Mouse (Mus musculus) CH12.LX (cell line): ENCODE data around the gene Olfr1259. TPM values are rescaled to one million over a fixed set of nuclear protein-coding genes. Genes with fewer than 3 reads are reported as not detected.
"Not testable (repeated sequence)": the region's sequence is repeated elsewhere in the genome, so short reads cannot be mapped to it uniquely, and the experiment has no call there.

Experiments
- DNase-seq: peaks from one replicate; pipeline ENCODE4 v3.0.0-alpha.2; 2013; ENCODE audit errors: extremely low read depth
- H3K27ac ChIP-seq: 2 replicates; pipeline ENCODE4 v1.5.1; 2012; ENCODE audit warnings: low read depth, mild to moderate bottlenecking, control low read depth, moderate library complexity; ENCODE audit not compliant: insufficient read depth
- H3K27me3 ChIP-seq: replicated peaks from 2 replicates; pipeline ENCODE3; 2012; ENCODE audit warnings: inconsistent platforms
- H3K36me3 ChIP-seq, 2 experiments: replicated peaks in 1 of 2; 2 replicates each; pipeline versions ENCODE3 to v1.6.1; 2012; ENCODE audit warnings: inconsistent platforms in 1 of 2, low read length in 1 of 2, mild to moderate bottlenecking in 1 of 2, mixed read lengths in 1 of 2, moderate library complexity in 1 of 2; ENCODE audit not compliant: control insufficient read depth in 1 of 2, insufficient read depth in 1 of 2
- H3K4me1 ChIP-seq, 2 experiments: 2 replicates each; pipeline ENCODE4 v1.6.1; 2012; ENCODE audit warnings: inconsistent platforms in 1 of 2, moderate library complexity in 1 of 2; ENCODE audit not compliant: insufficient read depth in 2 of 2, control insufficient read depth in 1 of 2
- H3K4me2 ChIP-seq: 2 replicates; pipeline ENCODE4 v1.6.1; 2012; ENCODE audit warnings: low read depth, mild to moderate bottlenecking, control low read depth; ENCODE audit not compliant: poor library complexity, insufficient read depth, severe bottlenecking
- H3K4me3 ChIP-seq, 3 experiments: fragments of 150-350 bp in 1 of 3; sonication (generic) in 1 of 3; replicated peaks in 1 of 3; 2 replicates each; pipeline versions ENCODE3 to v1.5.1; 2011 to 2012; ENCODE audit warnings: low read depth in 2 of 3, low read length in 2 of 3, mild to moderate bottlenecking in 2 of 3, moderate library complexity in 2 of 3, control low read depth in 1 of 3, improper control_type of control experiment in 1 of 3, inconsistent platforms in 1 of 3, mixed read lengths in 1 of 3; ENCODE audit not compliant: poor library complexity in 1 of 3
- H3K79me2 ChIP-seq: replicated peaks from 2 replicates; pipeline ENCODE4 v1.6.1; 2012; ENCODE audit warnings: mild to moderate bottlenecking, moderate library complexity; ENCODE audit not compliant: control insufficient read depth, poor library complexity, insufficient read depth, severe bottlenecking; ENCODE audit errors: extremely low read depth
- H3K9ac ChIP-seq: 2 replicates; pipeline ENCODE4 v1.6.1; 2012; ENCODE audit warnings: low read depth, mild to moderate bottlenecking, control low read depth, moderate library complexity; ENCODE audit not compliant: insufficient read depth
- H3K9me3 ChIP-seq: replicated peaks from 2 replicates; pipeline ENCODE3; 2012; ENCODE audit warnings: low read length, inconsistent platforms, mixed read lengths
- dilution Hi-C: fragments of 300-500 bp; cut with MboI; formaldehyde crosslinking; loops from 2 replicates; pipeline ENCODE4 v1.14.3; 2020; ENCODE audit warnings: low sequenced_read_pairs; ENCODE audit not compliant: extremely low pct_unique_long_range_greater_than_20kb, extremely low pct_ligation_motif_present
- in situ Hi-C: fragments of 300-500 bp; cut with MboI; formaldehyde crosslinking; loops from 3 replicates; pipeline ENCODE4 v1.14.3; 2019; ENCODE audit warnings: low sequenced_read_pairs, low pct_ligation_motif_present, low pct_unique_long_range_greater_than_20kb, mixed read lengths
- polyA plus RNA-seq: library from polyadenylated mRNA; unstranded; fragments of >175 nt; gene quantifications from 2 replicates; pipeline ENCODE4 v1.2.1, GENCODE M21; 2012; ENCODE audit warnings: low read depth; ENCODE audit not compliant: insufficient read length
- total RNA-seq, 2 experiments: library from RNA; depleted of rRNA; stranded (reverse); fragments of 300-350 nt in 1 of 2; fragments of >200 nt in 1 of 2; gene quantifications; 2 replicates each; pipeline ENCODE4 v1.2.3; 2012 to 2014

The Olfr1259 gene
- total and polyA plus RNA-seq, 3 experiments: 0.34 TPM; not detected in 2

DNA sequence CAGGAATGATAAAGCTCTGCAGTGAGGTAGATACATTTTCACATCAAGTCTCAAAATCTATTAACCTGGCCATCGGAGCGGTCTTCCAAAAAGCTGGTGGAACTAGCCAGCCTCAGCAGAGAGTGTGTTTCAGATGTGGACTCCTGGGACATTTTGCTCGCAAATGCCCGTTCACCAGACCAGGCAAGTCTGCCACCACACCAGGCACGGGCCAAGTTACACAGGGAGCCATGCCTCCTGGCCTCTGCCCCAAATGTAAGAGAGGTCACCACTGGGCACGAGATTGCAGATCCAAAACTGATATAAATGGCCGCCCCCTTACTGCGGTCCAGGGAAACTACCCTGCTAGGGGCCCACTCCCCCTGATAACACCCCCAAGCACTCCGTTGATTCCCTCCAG is 35.8 kb downstream of the Olfr1259 start:
- in situ Hi-C loops, H3K36me3 ChIP-seq, H3K9ac ChIP-seq, DNase-seq, H3K79me2 ChIP-seq, H3K27me3 ChIP-seq, H3K4me1 ChIP-seq, H3K4me2 ChIP-seq, H3K27ac ChIP-seq, dilution Hi-C loops, H3K4me3 ChIP-seq: not testable (repeated sequence)
- H3K9me3 ChIP-seq: peaks cover 16% of the 10 kb centered on the region

Other genes starting within 250 kb of the Olfr1259 start
- not detected in 2 replicates for gene Olfr1252, start 223.7 kb downstream of the Olfr1259 start, total RNA-seq (2012; rRNA removed)
- not detected in 2 replicates for gene Olfr1252, start 223.7 kb downstream of the Olfr1259 start, total RNA-seq (2014; rRNA removed)
- not detected in 2 replicates for gene Olfr1252, start 223.7 kb downstream of the Olfr1259 start, polyA plus RNA-seq
- gene Olfr1253, start 191.6 kb downstream of the Olfr1259 start, total RNA-seq (2012; rRNA removed): not detected in 2 replicates
- not detected in 2 replicates for gene Olfr1253, start 191.6 kb downstream of the Olfr1259 start, total RNA-seq (2014; rRNA removed)
- not detected in 2 replicates for gene Olfr1253, start 191.6 kb downstream of the Olfr1259 start, polyA plus RNA-seq
- gene Olfr1254, start 155.0 kb downstream of the Olfr1259 start, total RNA-seq (2012; rRNA removed): not detected in 2 replicates
- gene Olfr1254, start 155.0 kb downstream of the Olfr1259 start, total RNA-seq (2014; rRNA removed): not detected in 2 replicates
- not detected in 2 replicates for gene Olfr1254, start 155.0 kb downstream of the Olfr1259 start, polyA plus RNA-seq
- gene Olfr1255, start 136.6 kb downstream of the Olfr1259 start, total RNA-seq (2012; rRNA removed): not detected in 2 replicates
- gene Olfr1255, start 136.6 kb downstream of the Olfr1259 start, total RNA-seq (2014; rRNA removed): not detected in 2 replicates
- not detected in 2 replicates for gene Olfr1255, start 136.6 kb downstream of the Olfr1259 start, polyA plus RNA-seq
- not detected in 2 replicates for gene Olfr1256, start 107.1 kb downstream of the Olfr1259 start, total RNA-seq (2012; rRNA removed)
- not detected in 2 replicates for gene Olfr1256, start 107.1 kb downstream of the Olfr1259 start, total RNA-seq (2014; rRNA removed)
- not detected in 2 replicates for gene Olfr1256, start 107.1 kb downstream of the Olfr1259 start, polyA plus RNA-seq
- not detected in 2 replicates for gene Olfr48, start 100.5 kb downstream of the Olfr1259 start, total RNA-seq (2012; rRNA removed)
- not detected in 2 replicates for gene Olfr48, start 100.5 kb downstream of the Olfr1259 start, total RNA-seq (2014; rRNA removed)
- gene Olfr48, start 100.5 kb downstream of the Olfr1259 start, polyA plus RNA-seq: not detected in 2 replicates
- gene Olfr1257, start 70.2 kb downstream of the Olfr1259 start, total RNA-seq (2012; rRNA removed): not detected in 2 replicates
- not detected in 2 replicates for gene Olfr1257, start 70.2 kb downstream of the Olfr1259 start, total RNA-seq (2014; rRNA removed)
- gene Olfr1257, start 70.2 kb downstream of the Olfr1259 start, polyA plus RNA-seq: not detected in 2 replicates
- not detected in 2 replicates for gene Olfr1258, start 21.4 kb downstream of the Olfr1259 start, total RNA-seq (2012; rRNA removed)
- not detected in 2 replicates for gene Olfr1258, start 21.4 kb downstream of the Olfr1259 start, total RNA-seq (2014; rRNA removed)
- gene Olfr1258, start 21.4 kb downstream of the Olfr1259 start, polyA plus RNA-seq: not detected in 2 replicates
- gene Olfr1260, start 25.7 kb upstream of the Olfr1259 start, total RNA-seq (2012; rRNA removed): not detected in 2 replicates
- gene Olfr1260, start 25.7 kb upstream of the Olfr1259 start, total RNA-seq (2014; rRNA removed): not detected in 2 replicates
- gene Olfr1260, start 25.7 kb upstream of the Olfr1259 start, polyA plus RNA-seq: not detected in 2 replicates
- gene Olfr1261, start 42.6 kb upstream of the Olfr1259 start, total RNA-seq (2012; rRNA removed): not detected in 2 replicates
- not detected in 2 replicates for gene Olfr1261, start 42.6 kb upstream of the Olfr1259 start, total RNA-seq (2014; rRNA removed)
- gene Olfr1261, start 42.6 kb upstream of the Olfr1259 start, polyA plus RNA-seq: not detected in 2 replicates
- gene Olfr1262, start 51.5 kb upstream of the Olfr1259 start, total RNA-seq (2012; rRNA removed): not detected in 2 replicates
- not detected in 2 replicates for gene Olfr1262, start 51.5 kb upstream of the Olfr1259 start, total RNA-seq (2014; rRNA removed)
- not detected in 2 replicates for gene Olfr1262, start 51.5 kb upstream of the Olfr1259 start, polyA plus RNA-seq
- gene Olfr1263, start 63.5 kb upstream of the Olfr1259 start, total RNA-seq (2012; rRNA removed): not detected in 2 replicates
- gene Olfr1263, start 63.5 kb upstream of the Olfr1259 start, total RNA-seq (2014; rRNA removed): not detected in 2 replicates
- not detected in 2 replicates for gene Olfr1263, start 63.5 kb upstream of the Olfr1259 start, polyA plus RNA-seq
- not detected in 2 replicates for gene Olfr1264, start 76.9 kb upstream of the Olfr1259 start, total RNA-seq (2012; rRNA removed)
- gene Olfr1264, start 76.9 kb upstream of the Olfr1259 start, total RNA-seq (2014; rRNA removed): not detected in 2 replicates
- gene Olfr1264, start 76.9 kb upstream of the Olfr1259 start, polyA plus RNA-seq: not detected in 2 replicates
- not detected in 2 replicates for gene Olfr1265, start 86.7 kb upstream of the Olfr1259 start, total RNA-seq (2012; rRNA removed)
- not detected in 2 replicates for gene Olfr1265, start 86.7 kb upstream of the Olfr1259 start, total RNA-seq (2014; rRNA removed)
- gene Olfr1265, start 86.7 kb upstream of the Olfr1259 start, polyA plus RNA-seq: not detected in 2 replicates
- not detected in 2 replicates for gene Olfr140, start 114.9 kb upstream of the Olfr1259 start, total RNA-seq (2012; rRNA removed)
- not detected in 2 replicates for gene Olfr140, start 114.9 kb upstream of the Olfr1259 start, total RNA-seq (2014; rRNA removed)
- not detected in 2 replicates for gene Olfr140, start 114.9 kb upstream of the Olfr1259 start, polyA plus RNA-seq
- not detected in 2 replicates for gene Olfr1269, start 172.7 kb upstream of the Olfr1259 start, total RNA-seq (2012; rRNA removed)
- gene Olfr1269, start 172.7 kb upstream of the Olfr1259 start, total RNA-seq (2014; rRNA removed): not detected in 2 replicates
- not detected in 2 replicates for gene Olfr1269, start 172.7 kb upstream of the Olfr1259 start, polyA plus RNA-seq
- not detected in 2 replicates for gene Olfr32, start 193.6 kb upstream of the Olfr1259 start, total RNA-seq (2012; rRNA removed)
- gene Olfr32, start 193.6 kb upstream of the Olfr1259 start, total RNA-seq (2014; rRNA removed): not detected in 2 replicates
- gene Olfr32, start 193.6 kb upstream of the Olfr1259 start, polyA plus RNA-seq: not detected in 2 replicates
- gene Olfr1270, start 204.4 kb upstream of the Olfr1259 start, total RNA-seq (2012; rRNA removed): not detected in 2 replicates
- not detected in 2 replicates for gene Olfr1270, start 204.4 kb upstream of the Olfr1259 start, total RNA-seq (2014; rRNA removed)
- gene Olfr1270, start 204.4 kb upstream of the Olfr1259 start, polyA plus RNA-seq: not detected in 2 replicates